Mouse (Mus musculus) lung, postnatal 4 days (tissue): Measurements from ENCODE around the gene Gm42421.

Experiments used
- DNase-seq, 2 experiments: peaks; one replicate each; pipeline ENCODE4 v3.0.0; 2021

The Gm42421 gene

DNA sequence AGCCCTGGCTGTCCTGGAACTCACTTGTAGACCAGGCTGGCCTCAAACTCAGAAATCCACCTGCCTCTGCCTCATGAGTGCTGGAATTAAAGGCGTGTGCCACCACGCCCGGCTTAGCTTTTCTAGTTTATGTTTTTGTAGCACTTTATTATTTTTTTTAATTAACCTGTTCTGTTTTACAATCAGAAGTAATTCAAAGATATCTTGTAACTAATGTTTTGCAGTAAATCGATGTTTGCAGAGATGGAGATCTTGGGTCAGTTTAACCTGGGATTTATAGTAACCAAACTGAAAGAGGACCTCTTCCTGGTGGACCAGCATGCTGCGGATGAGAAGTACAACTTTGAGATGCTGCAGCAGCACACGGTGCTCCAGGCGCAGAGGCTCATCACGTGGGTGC lies at the start of gene Gm42421:
TSS of gene Gm42421 (plus strand) at position 301 of the 400 bp plus-strand sequence.
- no peak for DNase-seq

DNA sequence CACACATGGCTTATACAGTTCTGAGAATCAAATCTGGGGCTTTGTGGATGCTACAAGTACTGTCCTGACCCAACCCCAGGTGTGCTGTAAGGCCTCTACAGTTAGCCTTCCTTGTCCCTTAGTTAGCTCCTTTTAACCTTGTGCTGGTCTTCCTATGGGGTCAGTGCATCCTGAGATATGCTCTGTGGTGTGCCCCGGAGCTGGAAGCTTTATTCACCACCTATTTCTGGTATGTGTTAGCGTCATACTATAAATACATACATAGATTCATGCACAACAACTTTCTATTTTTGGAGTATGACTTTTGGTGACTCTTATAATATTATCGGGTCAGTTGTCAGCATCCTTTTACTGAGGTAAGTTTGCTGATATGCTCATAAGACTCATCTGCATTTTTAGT lies 42.7 kb upstream of the Gm42421 start:
- DNase-seq = no peak

DNA sequence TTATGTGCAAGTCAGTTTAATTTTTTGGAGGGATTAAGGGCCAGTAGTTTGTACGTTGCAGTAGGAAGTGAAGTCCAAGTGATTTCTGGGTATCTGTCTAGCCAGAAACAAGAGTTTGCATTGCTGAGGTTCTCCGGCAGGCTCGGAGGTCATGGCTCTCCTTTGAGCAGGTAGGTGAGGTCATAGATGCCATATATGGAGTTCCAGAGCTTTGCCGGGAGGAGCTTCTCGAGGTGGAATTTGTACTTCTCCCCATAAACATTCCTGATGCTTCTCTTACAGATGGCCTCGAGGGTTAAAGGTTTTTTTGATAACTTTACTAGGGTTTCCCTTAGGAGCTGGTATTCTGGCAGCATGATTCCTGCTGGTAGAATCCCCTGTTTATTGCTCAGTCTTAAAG lies 37.2 kb upstream of the Gm42421 start:
- DNase-seq = no peak

DNA sequence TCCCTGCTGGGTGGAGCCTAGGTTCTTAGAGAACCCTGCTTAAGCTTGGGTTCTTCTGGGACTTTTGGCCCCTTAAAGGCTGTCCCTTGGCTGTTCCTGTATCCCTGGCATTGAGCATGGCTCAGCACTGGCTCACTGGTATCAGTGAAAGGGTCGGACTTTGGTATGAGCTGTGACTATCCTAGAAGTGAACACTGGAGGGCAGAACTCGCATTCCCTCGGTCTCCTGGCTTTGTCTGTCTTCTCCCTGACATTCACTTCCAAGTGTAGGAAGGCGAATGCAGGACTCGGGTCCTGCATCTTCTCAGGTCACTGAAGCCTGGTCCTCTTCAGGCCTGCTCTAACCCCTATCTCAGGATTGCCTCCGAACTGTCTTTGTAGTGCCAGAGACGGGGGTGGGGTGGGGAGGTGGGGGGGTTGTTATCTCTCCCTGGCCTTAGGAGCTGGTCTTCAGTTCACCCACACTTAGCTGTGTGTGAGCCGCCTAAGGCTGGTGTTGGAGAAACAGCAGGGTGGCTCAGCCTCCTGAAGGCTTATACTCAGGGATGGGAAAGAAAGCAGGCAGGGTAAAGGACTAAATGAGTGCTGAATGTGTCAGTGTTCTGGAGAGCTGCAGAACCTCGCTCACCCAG lies 35.6 kb upstream of the Gm42421 start:
- no peak for DNase-seq

DNA sequence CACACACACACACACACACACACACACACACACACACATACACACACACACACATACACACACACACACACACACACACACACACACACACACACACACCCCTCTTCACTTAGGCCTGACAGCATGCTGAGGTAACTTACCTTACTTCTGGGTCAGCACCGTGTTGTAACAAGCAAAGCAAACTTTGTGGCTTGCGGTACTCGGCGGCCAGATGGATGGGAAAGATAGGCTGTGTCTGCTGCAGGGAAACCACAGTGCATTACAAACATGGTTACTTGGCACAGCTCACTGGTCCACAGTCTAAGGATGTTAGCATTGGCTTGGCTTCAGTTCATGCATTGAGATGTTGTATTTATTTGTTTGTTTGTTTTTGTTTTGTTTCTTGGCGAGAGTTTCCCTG lies 34.6 kb upstream of the Gm42421 start:
- no peak for DNase-seq

DNA sequence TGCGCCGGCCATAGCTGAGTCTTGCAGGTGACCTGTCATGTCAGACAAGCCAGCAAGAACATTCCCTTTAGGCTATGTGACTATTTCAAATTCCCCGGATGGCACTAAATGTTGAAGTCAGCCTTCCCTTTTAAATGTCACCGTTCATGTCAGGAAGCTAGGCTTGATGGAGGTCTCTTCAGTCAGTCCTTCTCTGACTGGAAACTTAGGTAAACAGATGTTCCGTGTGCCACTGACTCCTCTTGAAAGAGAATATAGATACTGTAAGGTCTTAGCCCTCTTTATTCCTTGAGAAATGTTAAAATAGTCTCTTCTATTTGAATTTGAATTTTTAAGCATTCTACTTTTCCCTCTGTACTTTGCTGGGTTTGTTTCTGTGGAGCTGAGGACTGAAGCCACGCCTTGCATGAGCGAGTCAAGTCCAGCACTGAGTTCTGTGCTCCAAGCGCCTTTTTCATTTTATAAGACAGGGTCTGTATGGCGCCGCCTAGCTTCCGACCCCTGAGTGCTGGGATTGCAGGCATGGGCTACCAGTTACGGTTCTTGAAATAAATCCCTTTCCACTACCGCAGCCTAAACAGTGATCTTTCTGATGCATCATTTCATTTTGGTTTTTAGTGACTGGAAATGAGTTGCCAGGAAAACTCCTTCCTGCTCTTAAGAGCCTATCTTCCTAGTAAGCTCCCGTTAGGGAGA lies 30.2 kb upstream of the Gm42421 start, which contains the start of gene Ankrd61:
TSS of gene Ankrd61 (minus strand) at position 51 of the 696 bp plus-strand sequence.
- DNase-seq = no peak

DNA sequence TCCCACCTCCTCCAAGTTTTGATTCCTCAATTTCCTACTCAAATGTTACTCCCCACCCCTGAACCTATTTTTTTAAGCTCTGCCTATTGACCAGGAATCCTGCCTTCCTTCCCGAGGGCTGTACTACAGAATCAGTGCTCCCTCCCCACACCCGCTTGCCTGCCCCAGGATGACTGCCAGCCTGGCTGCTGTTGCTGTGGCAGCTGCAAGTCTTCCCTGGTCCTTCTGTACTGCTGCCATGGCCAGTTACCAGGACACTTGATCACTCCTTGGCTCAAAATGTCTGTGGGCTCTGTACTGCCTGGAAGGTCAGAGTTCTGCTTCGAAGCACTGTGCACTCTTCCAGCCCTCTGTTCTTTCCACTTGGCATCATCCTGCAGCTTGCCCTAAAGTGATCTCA lies 25.9 kb upstream of the Gm42421 start:
- DNase-seq = no peak

DNA sequence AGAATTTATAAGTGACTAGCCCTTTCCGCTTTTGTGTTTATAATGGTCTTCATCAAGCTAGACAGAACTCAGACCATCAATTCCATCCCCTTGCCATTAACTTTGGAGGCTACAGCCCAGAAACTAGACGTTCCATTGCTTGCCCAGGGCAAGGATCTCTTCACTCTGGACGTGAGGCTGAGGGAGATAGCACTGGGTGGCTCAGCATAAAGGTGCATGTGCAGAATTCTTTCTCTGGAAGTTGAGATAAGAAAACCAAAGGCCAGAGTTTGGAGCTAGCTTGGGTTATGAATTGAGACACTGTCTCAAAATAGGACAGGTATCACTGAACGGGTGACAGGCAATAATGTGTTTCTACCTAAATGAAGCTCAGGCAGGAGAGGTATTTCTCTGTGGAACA lies 24.2 kb upstream of the Gm42421 start:
- DNase-seq = no peak

DNA sequence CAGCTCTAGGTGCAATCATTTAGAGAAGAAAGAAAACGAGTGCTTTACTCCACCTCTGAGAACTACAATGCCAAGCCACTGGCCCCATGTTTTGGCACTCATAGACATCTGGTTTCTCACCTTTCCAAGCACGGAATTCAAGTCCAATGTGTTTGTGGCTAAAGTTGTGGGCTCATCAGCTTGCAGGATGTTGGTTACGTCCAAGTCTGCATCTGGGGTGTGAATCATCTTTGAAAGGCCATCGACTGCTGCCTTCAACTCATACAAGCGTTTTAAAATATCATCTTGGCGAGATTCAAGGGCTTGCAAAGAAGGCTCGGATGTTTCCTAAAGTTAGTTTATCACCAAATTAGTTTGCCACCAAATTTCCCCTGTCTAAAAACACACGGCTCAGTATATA lies 21.5 kb upstream of the Gm42421 start:
- DNase-seq = no peak

DNA sequence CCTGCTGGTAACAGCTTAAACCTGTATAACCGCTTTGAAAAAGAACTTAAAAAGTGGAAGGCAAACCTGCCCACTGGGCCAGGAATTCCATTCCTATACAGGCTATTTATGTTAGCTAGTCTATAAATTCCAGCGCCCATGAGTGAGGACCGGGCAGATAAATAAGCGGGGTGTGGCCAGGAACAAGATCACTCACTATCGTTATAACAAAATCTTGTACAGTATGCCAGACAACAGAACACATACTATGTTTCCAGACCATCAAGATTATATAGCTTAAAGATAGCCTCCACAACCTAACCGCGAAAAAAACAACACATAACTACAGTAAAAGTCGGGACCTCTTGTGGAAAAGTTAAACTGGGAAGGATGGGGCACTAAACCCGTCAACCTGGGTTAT lies 19.0 kb upstream of the Gm42421 start:
- DNase-seq = no peak

DNA sequence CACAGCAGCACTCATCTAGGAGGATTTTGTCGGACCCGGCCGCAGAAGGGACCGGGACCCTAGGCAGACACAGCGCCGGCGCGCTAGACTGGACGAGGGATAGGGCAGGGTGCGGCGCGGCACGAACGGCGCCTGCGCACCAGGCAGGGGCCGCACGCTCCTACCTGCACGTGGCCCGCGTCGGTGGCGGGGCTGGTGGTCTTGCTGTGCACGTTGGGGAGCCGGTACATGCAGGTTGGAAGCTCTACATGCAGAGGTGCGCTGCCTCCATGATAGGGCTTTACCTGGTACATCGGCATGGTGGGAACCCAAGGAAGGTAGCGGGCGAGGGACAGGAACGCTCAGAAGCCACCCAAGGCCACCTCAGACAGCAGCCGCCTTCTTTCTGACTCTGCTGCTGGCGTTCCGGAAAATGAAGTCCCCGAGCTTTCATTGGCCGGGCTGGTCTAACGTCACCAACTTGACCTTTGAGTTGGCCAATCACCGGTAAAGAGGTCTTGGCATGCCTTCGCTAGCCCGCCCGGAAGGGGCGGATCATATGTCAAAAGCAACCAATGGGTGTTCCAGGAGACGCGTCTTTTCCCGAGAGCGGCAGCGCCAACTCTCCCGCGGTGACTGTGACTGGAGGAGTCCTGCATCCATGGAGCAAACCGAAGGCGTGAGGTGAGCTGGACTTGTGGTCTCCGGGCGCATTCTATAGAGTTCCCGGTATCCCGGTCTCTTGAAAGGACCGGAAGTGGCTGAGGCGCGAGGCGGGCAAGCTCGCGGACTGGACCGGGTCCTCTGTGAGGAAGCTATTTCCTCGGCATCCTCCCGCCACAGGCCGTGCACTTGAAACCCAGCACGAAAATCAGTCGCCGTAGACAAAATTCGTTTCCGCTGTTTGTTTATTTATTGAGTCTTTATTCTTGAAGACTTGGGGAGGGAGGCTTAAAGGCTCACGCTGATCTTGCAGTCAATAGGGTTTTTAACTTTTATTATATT lies 18.3 kb upstream of the Gm42421 start, which contains the start of the genes Aimp2 and Pms2:
TSS of gene Aimp2 (minus strand) at position 431 of the 984 bp plus-strand sequence.
TSS of gene Pms2 (plus strand) at position 548 of the 984 bp plus-strand sequence.
- peak; percentile 96 to 97 for DNase-seq

DNA sequence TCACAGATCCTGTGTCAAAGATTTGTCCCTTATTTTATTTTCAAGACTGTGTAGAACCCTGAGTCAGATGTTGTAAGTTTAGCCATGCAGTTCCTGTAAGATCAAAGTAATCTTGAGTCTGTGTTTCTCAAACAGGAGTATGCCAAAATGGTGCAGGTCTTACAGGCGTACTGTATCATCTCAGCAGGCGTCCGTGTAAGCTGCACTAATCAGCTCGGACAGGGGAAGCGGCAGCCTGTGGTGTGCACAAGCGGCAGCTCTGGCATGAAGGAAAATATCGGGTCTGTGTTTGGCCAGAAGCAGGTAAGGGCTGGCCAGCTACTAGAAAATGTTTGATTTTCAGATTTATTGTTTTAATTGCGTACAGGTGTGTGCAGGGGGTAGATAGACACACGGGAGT lies 11.8 kb upstream of the Gm42421 start:
- DNase-seq = no peak

DNA sequence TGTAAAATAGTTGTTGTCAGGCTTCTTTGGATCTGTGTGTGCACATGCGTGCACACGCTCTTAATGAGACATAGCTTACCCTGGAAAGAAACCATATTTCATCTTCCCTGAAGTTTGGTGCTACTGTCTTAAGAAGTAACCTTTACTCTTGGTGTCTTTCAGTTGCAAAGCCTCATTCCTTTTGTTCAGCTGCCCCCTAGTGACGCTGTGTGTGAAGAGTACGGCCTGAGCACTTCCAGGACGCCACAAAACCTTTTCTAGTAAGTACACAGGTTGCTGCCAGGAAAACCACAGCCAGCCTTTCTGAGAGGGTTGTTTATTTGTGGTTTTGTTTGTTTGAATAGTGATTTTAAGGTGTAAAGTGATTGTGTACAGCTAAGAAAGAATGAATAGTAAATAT lies 10.6 kb upstream of the Gm42421 start:
- DNase-seq = peak; percentile 42 to 71

DNA sequence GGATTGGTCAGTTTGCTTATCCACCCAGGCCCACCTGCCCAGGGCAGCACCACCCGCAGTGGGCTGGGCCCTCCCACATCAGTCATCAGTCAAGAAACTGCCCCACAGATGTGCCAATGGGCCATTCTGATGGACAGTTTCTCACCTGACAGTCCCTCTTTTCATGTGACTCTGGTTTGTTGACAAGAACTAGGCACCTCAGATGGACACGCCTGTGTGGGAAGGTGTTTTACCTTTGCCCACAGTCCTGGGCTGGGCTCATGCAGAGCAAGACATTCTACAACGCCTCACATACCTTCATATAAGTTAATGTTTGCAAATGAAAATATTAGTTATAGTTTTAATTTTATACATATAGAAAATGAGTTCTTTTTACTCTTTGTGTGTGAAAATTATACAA lies 9.9 kb upstream of the Gm42421 start:
- no peak for DNase-seq

DNA sequence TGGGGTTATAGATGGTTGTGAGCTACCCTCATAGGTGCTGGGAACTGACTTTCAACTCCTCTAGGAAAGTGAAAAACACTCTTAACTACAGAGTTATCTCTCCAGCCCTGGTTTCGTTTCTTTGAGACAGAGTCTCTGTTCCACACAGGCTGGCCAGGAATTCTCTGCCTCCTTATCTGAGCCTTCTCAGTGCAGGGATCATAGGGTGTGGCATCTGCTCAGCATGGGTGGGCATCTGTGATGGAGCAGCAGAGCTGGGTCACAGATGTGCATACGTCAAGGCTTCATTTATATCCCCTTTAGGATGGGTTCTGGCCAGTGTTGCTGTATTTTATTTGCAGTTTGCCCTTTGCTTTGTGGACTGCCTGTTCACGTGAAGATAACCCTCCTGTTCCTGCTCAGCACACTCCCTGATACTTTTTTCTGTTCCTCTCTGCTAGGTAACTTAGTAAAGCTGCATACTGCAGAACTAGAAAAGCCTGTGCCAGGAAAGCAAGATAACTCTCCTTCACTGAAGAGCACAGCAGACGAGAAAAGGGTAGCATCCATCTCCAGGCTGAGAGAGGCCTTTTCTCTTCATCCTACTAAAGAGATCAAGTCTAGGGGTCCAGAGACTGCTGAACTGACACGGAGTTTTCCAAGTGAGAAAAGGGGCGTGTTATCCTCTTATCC lies 3.1 kb upstream of the Gm42421 start:
- no peak for DNase-seq

DNA sequence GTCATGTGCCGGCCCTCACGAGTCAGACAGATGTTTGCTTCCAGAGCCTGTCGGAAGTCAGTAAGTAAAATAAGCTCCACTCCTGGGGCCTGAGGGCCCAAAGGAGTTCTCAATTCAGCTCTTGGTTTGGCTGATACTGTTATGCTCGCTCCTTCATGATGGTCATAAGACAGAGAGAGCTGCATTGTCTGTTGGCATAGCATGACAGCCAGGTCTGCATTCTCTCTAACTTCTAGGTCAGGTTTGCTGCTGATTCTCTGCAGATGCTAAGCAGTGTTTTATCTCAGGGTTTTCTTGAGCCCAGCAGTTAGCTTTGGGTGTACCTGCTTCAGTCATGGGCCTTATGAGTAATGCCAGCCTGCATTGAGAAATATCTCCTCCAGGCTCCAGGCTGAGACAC lies 1.3 kb downstream of the Gm42421 start:
- no peak for DNase-seq

DNA sequence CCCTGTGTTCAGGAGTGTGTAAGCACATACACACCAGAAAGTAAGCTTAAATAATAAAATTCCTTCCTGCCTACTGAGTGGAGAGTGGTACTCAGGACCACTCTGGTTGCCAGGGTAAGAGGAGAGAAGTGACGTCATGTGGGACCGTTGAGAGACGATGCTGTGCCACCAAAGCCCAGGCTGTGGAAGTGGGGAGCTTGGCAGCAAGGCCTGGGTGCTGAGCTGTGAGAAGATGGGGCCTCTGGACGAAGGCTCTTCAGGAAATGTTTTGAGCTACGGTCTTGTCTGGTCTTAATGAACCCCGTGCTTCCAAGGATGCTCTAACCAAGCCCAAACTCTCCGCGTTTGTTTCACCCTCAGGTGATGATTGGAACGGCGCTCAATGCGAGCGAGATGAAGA lies 2.7 kb downstream of the Gm42421 start:
- no peak for DNase-seq

DNA sequence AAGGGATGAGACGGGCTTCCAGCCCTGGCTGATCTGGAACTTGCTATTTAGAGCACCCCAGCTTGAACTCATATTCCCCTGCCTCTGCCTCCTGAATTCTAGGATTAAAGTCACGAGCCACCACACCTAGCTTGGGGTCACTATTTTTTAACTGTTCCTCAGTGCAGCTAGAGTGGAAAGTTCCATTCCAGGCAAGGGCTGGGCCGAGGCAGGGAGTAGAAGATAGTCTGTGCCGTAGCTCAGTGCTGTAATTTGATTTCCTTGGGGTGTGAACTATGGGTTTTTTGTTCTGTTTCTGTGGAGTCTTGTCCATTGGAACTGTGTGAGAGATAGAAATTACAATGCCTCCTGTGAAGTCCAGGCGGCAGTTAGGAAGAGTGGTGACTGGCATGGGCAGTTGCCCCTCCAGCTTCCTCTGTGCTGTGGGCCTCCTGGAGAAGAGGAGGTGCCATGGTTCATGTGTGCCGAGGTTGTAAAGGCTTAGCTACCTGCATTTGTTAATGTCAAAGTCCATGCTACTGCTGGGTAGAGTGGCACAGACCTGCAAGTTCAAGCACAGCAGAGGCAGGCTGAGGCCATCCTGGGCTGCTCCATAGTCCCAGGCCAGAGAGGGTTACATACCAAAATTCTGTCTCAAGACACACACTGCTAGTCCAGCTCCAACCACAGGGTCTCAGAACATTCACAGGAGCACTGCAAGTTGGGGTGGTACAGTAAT lies 4.0 kb downstream of the Gm42421 start:
- no peak for DNase-seq

DNA sequence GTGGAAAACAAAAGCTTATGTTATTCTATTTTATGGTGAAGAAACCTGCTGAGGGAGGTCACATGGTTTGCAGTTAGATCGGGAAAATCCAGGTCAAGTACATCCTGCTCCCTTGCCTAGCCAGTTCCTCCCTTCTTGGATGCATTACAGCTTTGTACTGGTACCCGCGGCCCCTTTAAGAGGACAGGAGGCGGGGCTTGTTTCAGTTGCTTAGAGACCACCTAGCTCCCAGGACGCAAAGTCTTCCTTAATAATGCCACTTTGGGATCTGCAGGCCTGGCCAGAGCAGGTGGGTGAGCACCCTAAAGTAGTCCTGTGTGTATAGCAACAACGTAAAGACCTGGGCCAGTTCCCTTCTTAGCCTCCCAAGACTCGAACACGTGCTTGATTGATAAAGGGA lies 4.9 kb downstream of the Gm42421 start, which contains the start of gene Rsph10b:
TSS of gene Rsph10b (plus strand) at position 205 of the 400 bp plus-strand sequence.
- DNase-seq = peak; percentile 29 to 52

DNA sequence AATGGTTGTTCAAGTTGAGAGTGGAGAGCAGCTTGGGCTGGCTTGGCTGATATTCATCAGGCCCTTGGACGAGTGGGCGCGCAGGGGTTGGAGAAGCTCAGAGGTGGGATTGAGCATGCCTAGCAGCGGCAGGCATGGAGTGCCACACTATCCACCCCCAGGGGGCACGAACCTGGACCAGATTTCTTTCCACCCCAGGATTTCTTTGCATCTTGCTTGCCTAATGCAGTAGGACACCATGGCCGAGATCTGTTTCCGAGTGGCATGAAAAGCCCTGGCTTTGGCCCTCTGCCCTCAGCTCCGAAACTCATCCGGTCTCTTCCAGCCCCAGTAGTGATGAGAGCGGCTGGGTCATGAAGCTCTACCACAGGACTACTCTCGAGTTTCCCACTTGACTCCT lies 5.4 kb downstream of the Gm42421 start:
- DNase-seq = no peak

DNA sequence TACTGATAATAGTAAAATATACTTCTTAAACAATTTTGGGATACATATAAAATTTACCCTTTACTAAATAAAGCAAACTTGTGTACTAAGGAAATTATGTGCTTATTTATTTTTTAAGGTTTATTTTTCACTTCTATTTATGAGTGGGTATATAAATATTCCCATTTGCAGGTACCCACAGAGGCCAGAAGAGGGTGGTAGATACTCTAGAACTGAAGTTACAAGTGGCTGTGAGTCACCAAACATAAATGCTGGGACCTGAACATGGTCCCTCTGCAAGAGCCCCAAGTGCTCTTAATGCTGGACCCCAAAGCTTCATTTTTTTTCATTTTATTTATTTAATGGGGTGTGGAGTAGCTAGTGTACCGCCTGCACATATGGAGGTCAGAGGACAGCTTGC lies 5.9 kb downstream of the Gm42421 start:
- DNase-seq = no peak

DNA sequence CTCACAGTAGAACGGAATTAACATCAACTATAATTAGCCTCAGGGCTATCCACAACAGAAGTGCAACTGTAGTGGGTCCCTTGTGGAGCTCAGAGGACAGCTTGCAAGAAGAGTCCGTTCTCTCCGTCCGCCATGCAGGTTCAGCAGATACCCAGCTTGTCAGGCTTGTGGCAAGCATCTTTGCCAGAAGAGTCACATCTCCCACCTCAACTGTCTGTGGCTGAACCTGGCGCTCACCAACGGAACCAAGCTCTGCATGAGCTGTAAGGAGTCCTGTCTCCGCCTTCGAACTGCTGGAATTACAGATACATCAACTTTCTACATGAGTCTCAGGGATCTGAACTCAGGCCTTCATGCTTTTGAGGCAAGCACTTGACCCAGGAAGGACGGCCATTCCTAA lies 8.2 kb downstream of the Gm42421 start:
- DNase-seq = no peak
